Mouse (Mus musculus) left cerebral cortex, adult 9 months (tissue): ENCODE measurements at regions not wholly inside any gene's neighbourhood (a gene's known extent, or its start where the extent isn't known, plus 50 kb on each side); places are given as distances from the start of the nearest gene placed in this dataset.
A peak's percentile ranks its signal among the peaks of the same experiment; 100 is the strongest.

ENCODE experiments used
- DNase-seq, 2 experiments: peaks; one replicate each; pipeline ENCODE4 v3.0.0; 2022; ENCODE audit warnings: low spot score in 2 of 2

- no peak for DNase-seq
These were observed 224.3 kb upstream of the Tank start for GRCm38 (mm10) chr2:61354104-61354503.

- no peak for DNase-seq
These were observed 230.9 kb upstream of the Tank start for GRCm38 (mm10) chr2:61347451-61347850.

GRCm38 (mm10) chr2:61346012-61346760, 232.2 kb upstream of the Tank start:
- no peak for DNase-seq

GRCm38 (mm10) chr2:61345311-61345710, 233.1 kb upstream of the Tank start:
- peak in 1 of 2 experiments; percentile 2 for DNase-seq

GRCm38 (mm10) chr2:61344556-61345131, 233.7 kb upstream of the Tank start:
- peak; percentile 32 to 56 for DNase-seq

GRCm38 (mm10) chr2:61341254-61341653, 237.1 kb upstream of the Tank start:
- no peak for DNase-seq

GRCm38 (mm10) chr2:61319226-61319625, 259.2 kb upstream of the Tank start:
- no peak for DNase-seq

- DNase-seq = no peak
These were observed 268.0 kb upstream of the Tank start for GRCm38 (mm10) chr2:61310405-61310804.

GRCm38 (mm10) chr2:61309219-61309618, 269.2 kb upstream of the Tank start:
- DNase-seq = no peak

- no peak for DNase-seq
These were observed 281.2 kb upstream of the Tank start for GRCm38 (mm10) chr2:61297135-61297534.

GRCm38 (mm10) chr2:61296606-61297005, 281.8 kb upstream of the Tank start:
- no peak for DNase-seq

- no peak for DNase-seq
These were observed 283.0 kb upstream of the Tank start for GRCm38 (mm10) chr2:61295261-61295964.

- no peak for DNase-seq
These were observed 290.1 kb upstream of the Tank start for GRCm38 (mm10) chr2:61288246-61288645.

- no peak for DNase-seq
These were observed 293.7 kb upstream of the Tank start for GRCm38 (mm10) chr2:61284706-61285105.

- no peak for DNase-seq
These were observed 294.4 kb upstream of the Tank start for GRCm38 (mm10) chr2:61283829-61284601.

GRCm38 (mm10) chr2:61272721-61273120, 305.7 kb upstream of the Tank start:
- DNase-seq = no peak

GRCm38 (mm10) chr2:61267706-61268105, 304.7 kb upstream of the Rbms1 start:
- no peak for DNase-seq

- DNase-seq = no peak
These were observed 287.2 kb upstream of the Rbms1 start for GRCm38 (mm10) chr2:61250068-61250800.

- DNase-seq = no peak
These were observed 285.0 kb upstream of the Rbms1 start for GRCm38 (mm10) chr2:61247956-61248355.

- no peak for DNase-seq
These were observed 284.3 kb upstream of the Rbms1 start for GRCm38 (mm10) chr2:61247336-61247735.

GRCm38 (mm10) chr2:61246691-61247258, 283.8 kb upstream of the Rbms1 start:
- no peak for DNase-seq
